Mouse (Mus musculus) embryo, embryonic 11.5 days (tissue): Measurements from ENCODE around the gene Mogat2.

ENCODE experiments used
- DNase-seq: peaks from one replicate; pipeline ENCODE4 v3.0.0-alpha.2; 2012; ENCODE audit warnings: low read depth, low spot score

Mogat2 gene

DNA sequence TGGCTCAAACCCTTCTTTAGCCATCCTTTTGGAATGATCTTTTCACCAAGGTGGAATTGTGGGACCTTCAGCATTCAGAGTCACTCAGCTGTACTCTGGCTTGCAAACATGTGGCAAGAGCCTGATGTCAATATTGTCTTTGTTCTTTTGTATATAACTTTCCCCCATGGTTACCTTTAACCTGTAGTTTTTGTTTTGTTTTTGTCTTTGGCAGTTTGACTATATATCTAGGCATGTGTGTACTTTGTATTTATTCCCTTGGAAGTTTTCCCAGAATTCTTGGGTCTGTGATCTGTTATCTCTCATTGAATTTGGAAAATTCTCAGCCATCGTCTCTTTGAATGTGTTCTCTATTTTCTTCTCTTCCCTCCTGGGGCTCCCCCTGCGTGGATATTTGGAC, 43.9 kb downstream of the Mogat2 start:
- DNase-seq = no peak

- DNase-seq = no peak
Observed at GRCm38 (mm10) chr7:99193926-99194325, 44.5 kb downstream of the Mogat2 start.

GRCm38 (mm10) chr7:99191411-99191810, 47.0 kb downstream of the Mogat2 start:
- DNase-seq = no peak

DNA sequence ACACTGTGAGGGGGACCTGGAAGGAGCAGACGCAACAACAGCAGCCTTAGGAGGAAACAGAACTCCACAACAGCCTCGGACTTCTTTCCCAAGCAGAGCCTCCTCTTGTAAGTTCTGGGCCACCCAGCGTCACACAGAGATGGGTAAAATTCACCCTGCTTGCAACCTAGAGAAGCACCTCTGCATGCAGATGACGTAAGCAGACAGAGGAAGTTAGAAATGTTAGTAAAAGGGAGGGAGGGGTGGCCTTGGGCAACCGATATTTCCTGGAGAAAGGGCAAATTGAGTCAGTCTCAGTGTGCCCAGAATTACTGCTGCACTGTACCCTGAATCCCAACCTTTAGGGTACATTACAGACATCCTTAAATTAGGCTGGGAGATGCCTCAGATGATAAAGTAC, 48.5 kb downstream of the Mogat2 start:
- DNase-seq = no peak

GRCm38 (mm10) chr7:99188630-99189029, 49.8 kb downstream of the Mogat2 start:
- no peak for DNase-seq

- DNase-seq = no peak
Observed at GRCm38 (mm10) chr7:99187451-99187850, 51.0 kb downstream of the Mogat2 start.

- no peak for DNase-seq
Observed at GRCm38 (mm10) chr7:99185405-99185804, 53.0 kb downstream of the Mogat2 start.

DNA sequence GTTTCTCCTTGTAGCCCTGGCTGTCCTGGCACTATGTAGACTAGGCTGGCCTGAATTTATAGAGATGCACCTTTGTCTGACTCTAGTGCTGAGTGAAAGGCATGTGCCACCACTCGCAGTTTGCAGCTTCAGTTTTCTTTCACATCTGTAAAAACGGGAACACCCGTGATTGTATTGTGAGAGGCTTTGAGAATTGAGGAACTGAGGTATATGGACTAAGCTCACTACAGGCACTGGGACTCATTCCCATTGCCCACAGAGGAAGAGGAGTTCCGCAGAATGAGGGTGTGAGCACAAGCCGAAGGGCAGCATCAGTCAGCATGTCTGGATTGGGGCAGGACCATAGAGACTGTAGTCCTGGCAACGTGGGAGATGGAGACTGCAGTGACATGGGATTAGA, 54.7 kb downstream of the Mogat2 start:
- DNase-seq = no peak

DNA sequence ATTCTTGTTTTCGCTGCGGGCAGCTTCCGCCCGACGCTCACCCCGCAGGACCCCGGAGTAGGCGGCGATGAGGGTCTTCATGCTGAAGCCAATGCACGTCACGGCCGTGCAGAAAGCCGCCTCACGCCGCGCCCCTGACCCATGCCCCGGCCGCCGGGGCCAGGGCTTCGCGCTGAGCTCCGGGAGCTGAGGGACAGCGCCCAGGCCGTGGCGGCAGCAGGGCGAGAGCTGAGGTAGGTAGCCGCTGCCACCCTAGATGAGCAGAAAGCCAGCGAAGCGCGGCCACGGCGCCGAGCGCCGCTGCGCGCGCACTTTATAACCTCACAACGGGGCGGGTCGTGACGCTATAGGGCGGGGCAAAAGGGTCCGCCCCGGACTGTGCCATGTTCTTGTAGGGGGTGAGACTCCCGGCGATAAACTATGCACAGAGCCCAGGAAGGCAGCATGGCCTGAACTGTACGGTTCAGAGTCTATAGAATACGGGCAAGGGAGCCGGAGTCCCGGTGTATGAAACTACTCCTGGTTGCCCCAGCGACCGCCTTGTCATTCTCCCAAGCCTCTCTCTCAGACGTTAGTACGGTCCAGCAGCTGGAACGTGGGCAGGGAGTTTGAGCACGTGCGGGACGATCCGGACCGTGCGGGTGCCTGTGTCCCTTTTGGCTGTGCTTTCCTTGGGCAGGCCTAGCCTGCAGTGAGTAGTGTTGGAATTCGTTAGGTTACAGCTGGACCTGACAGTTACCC, 55.8 kb downstream of the Mogat2 start, which contains the start of gene Dgat2:
Gene Dgat2, minus strand, starts transcription at position 288 of the 741 bp plus-strand sequence.
- DNase-seq = peak; percentile 91

GRCm38 (mm10) chr7:99181619-99182431, 56.6 kb downstream of the Mogat2 start:
- no peak for DNase-seq

GRCm38 (mm10) chr7:99180162-99180561, 58.3 kb downstream of the Mogat2 start:
- DNase-seq = no peak

DNA sequence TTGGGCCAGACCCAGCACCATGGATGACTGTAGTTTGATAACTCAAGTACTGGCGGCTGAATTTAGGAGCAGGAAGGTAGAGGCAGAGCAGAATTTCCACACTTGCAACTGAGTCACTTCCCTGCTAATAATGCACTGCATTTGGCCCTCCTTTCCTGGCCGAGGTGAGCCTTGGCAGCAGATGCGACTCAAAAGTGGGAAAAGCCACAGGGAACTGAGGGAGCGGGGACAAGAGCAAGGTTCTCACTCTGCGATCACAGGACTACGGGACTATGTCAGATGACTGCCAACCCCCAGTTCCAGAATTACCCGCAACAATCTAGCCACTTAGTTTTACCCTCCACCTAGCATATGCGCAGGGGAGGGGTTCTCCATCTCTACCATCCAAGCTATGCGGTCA, 59.1 kb downstream of the Mogat2 start:
- no peak for DNase-seq

DNA sequence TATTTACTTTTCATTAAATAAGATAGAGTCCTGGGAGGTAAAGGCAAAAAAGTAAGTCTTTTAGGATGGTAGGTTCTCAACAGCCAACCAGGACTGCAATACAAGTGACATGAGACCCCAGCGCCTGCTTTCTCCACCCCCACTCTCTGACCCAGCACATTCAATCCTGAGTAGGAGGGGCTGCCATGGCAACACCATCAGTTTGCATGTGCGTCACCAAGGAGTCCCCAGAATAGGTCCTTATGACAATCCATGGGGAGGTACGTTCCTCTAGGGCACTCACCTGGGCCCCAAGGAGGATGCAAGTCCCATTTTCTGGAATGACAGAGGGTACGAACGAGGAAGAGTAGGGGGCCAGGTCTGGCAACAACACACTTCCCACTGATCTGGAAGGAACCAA, 61.0 kb downstream of the Mogat2 start:
- no peak for DNase-seq

- DNase-seq = no peak
Observed at GRCm38 (mm10) chr7:99175666-99176065, 62.8 kb downstream of the Mogat2 start.

GRCm38 (mm10) chr7:99175118-99175517, 63.3 kb downstream of the Mogat2 start:
- DNase-seq = no peak

- no peak for DNase-seq
Observed at GRCm38 (mm10) chr7:99174006-99174405, 64.4 kb downstream of the Mogat2 start.

- no peak for DNase-seq
Observed at GRCm38 (mm10) chr7:99172898-99173297, 65.5 kb downstream of the Mogat2 start.

DNA sequence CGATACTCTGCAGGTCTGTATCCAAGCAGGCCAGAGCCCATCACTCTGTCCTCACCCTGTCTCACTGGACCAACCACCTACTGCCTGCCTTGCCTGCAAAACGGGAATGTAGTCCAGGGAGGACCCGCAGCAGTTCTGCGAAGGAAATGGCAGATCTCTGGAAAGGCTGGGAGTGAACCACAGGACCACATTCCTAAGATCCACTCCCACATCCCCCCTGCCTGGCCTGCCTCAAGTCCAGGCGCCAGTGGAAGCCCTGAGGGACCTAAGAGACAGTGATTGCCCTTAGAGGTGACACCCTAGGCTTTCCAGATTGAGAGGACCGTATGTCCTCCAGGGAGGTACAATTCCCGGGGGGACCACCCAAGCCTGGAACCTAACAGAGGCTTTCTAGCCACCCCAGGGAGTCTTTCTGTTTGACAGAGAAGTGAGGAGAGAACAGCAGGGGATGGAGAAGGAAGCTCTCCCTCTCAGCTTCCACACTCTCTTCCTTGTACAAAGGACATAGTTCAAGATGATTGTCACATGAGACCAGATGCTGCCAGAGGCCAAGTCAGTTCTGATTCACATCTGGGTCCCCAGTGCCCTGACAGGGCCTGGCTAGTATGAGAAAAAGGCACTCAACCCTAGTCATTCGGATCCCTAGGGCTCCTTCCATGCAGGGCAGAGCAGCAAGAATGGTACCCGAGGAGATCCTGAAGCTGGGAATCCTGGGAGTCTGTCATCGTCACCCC, 66.5 kb downstream of the Mogat2 start:
- DNase-seq = no peak

DNA sequence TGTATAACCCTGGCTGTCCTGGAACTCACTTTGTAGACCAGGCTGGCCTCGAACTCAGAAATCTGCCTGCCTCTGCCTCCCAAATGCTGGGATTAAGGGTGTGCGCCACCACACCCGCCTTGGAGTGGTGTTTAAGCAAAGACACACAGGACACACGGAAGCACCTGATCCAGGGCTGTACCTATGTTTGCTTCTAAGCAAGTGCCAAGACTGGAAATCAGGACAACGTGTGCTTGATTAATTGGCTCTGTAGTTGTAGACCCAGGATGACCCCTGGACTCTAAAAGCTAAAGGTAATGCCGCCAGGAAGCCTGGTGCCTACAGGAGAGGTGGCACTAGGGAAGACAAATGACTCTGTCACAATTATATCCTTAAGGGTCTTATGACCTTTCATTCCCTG, 67.9 kb downstream of the Mogat2 start:
- no peak for DNase-seq

- no peak for DNase-seq
Observed at GRCm38 (mm10) chr7:99169717-99170403, 68.6 kb downstream of the Mogat2 start.
